Mouse (Mus musculus) limb, embryonic 11.5 days (tissue): ENCODE data around the gene Xlr5a. TPM values are rescaled to one million over a fixed set of nuclear protein-coding genes. Genes with fewer than 3 reads are reported as not detected.
"Not testable (repeated sequence)": the region's sequence is repeated elsewhere in the genome, so short reads cannot be mapped to it uniquely, and the experiment has no call there.

Experiments used
- ATAC-seq: fragments of 200-750 bp; cut with Nextera tagmentation; 2 replicates; pipeline ENCODE4 v1.8.0; 2017; ENCODE audit warnings: low read depth; ENCODE audit not compliant: insufficient number of reproducible peaks, low FRiP score, low TSS enrichment
- DNase-seq: peaks from one replicate; pipeline ENCODE4 v3.0.0-alpha.2; 2015; ENCODE audit warnings: low spot score
- H3K27ac ChIP-seq: fragments of 300-500 bp; sonication (generic); replicated peaks from 2 replicates; pipeline ENCODE4 v1.5.1; 2014; ENCODE audit warnings: low read depth, mild to moderate bottlenecking, low read length
- H3K27me3 ChIP-seq: fragments of 300-500 bp; sonication (generic); 2 replicates; pipeline ENCODE4 v1.6.1; 2014; ENCODE audit warnings: mild to moderate bottlenecking, low read length, mixed read lengths; ENCODE audit not compliant: control insufficient read depth, insufficient read depth
- H3K36me3 ChIP-seq: fragments of 300-500 bp; sonication (generic); 2 replicates; pipeline ENCODE4 v1.6.1; 2014; ENCODE audit warnings: mild to moderate bottlenecking, low read length, moderate library complexity, mixed read lengths; ENCODE audit not compliant: control insufficient read depth, insufficient read depth
- H3K4me1 ChIP-seq: fragments of 300-500 bp; sonication (generic); 2 replicates; pipeline ENCODE4 v1.6.1; 2014; ENCODE audit warnings: low read length, mixed read lengths; ENCODE audit not compliant: control insufficient read depth, insufficient read depth
- H3K4me2 ChIP-seq: fragments of 300-500 bp; sonication (generic); 2 replicates; pipeline ENCODE4 v1.6.1; 2014; ENCODE audit warnings: low read depth, mild to moderate bottlenecking, moderate library complexity; ENCODE audit not compliant: severe bottlenecking
- H3K4me3 ChIP-seq: fragments of 300-500 bp; sonication (generic); 2 replicates; pipeline ENCODE4 v1.5.1; 2014; ENCODE audit warnings: low read depth, low read length
- H3K9ac ChIP-seq: fragments of 300-500 bp; sonication (generic); 2 replicates; pipeline ENCODE4 v1.6.1; 2014; ENCODE audit warnings: mild to moderate bottlenecking, low read length
- H3K9me3 ChIP-seq: fragments of 300-500 bp; sonication (generic); 2 replicates; pipeline ENCODE4 v1.6.1; 2016; ENCODE audit warnings: low read length; ENCODE audit not compliant: control insufficient read depth
- WGBS: fragments of 180-500 bp; shearing (Covaris S2); extraction: QIAGEN DNeasy Blood & Tissue Kit; methylation state at CpG from one replicate; pipeline ENCODE4 v1.1.7; 2014; 5-methylcytosine and 5-hydroxymethylcytosine counted together
- polyA plus RNA-seq: library from polyadenylated mRNA; unstranded; fragments of >200 nt; fragmentation: Nextera tagmentation; extraction: Ambion mirVana; gene quantifications from 2 replicates; pipeline ENCODE4 v1.2.1, GENCODE M21; 2014

The Xlr5a gene
- polyA plus RNA-seq, 1 experiment from 2014 or later = not detected

GRCm38 (mm10) chrX:73096941-73097508 is 195.8 kb downstream of the Xlr5a start, which contains the start of gene Xlr3a:
Xlr3a (minus strand) TSS chrX:73097095.
- not testable (repeated sequence) for DNase-seq, ATAC-seq
- 77% methylated on average over 11 of the region's 13 CpGs for WGBS

DNA sequence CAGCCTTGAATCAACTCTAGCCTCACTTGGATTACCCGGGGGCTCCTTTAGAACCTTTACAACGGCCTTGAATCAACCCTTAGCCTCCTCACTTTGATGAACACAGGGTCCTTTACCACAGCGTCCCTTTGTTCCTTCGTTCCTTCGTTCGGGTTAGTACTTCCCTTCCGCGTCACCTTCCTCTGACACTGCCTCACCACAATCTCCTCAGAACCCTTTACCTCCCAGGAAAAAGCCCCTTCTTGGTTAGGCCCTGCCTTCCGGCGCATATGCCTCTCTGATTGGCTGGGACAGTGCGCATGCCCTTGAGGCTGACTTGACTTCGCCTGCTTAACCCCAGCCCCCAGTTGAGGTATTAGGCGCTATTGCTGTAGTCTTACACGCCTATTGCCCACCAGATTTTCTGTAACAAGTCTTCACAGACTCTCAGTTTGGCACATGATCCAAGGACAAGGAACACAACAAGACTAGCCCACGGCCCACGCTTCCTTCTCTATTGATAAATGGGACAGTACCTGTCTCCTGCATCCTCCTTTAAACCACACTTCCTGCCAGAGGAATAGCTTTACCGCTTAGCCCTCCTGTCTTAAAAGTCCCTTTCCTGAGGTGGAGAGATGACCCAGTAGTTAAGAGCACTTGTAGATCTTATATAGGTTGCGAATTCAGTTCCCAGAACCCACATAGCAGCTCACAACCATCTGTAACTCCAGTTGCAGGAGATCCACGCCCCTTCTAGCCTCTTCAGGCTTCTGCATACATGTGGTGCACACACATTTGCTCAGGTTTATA is 210.3 kb downstream of the Xlr5a start, which contains the start of gene Xlr4a:
Gene Xlr4a, minus strand, starts transcription at position 212 of the 789 bp plus-strand sequence.
- H3K27me3 ChIP-seq, H3K9ac ChIP-seq, H3K4me1 ChIP-seq, H3K9me3 ChIP-seq, DNase-seq, H3K27ac ChIP-seq, H3K4me3 ChIP-seq, H3K4me2 ChIP-seq, ATAC-seq, H3K36me3 ChIP-seq: not testable (repeated sequence)
- WGBS = 83% methylated on average over 17 of the region's 19 CpGs

More at GRCm38 (mm10) chrX:73096941-73097508, 195.8 kb downstream of the Xlr5a start, which contains the start of gene Xlr3a:
- not testable (repeated sequence) for H3K27me3 ChIP-seq, H3K36me3 ChIP-seq, H3K9me3 ChIP-seq, H3K9ac ChIP-seq, H3K4me3 ChIP-seq, H3K27ac ChIP-seq, H3K4me2 ChIP-seq, H3K4me1 ChIP-seq

- H3K36me3 ChIP-seq, H3K27me3 ChIP-seq, H3K27ac ChIP-seq, DNase-seq, ATAC-seq, H3K4me2 ChIP-seq, H3K9me3 ChIP-seq, H3K4me3 ChIP-seq, H3K9ac ChIP-seq, H3K4me1 ChIP-seq: not testable (repeated sequence)
- no CpG with 5 or more reads among the region's 5 CpGs for WGBS
These were observed 225.9 kb downstream of the Xlr5a start for GRCm38 (mm10) chrX:73066765-73067312.

DNA sequence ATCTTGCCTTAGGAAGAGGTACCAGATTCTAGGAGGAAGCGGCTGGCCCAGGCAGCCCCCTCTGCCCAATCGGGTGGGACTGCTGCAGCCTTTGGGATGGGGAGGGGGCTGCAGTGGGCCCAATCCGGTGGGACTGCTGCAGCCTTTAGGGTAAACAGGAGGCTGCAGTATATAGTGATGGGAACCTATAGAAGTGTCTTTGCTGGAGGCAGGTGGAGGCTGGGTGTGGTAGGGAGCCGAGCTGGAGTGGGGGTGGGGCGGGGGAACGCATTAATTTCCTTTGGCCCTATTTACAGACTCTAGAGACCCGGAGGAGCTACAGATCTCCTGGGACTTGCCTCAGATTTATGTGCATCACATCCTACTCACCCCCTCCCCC is 228.4 kb downstream of the Xlr5a start, which contains the start of gene Pnma3:
Gene Pnma3, plus strand, starts transcription at position 373 of the 379 bp plus-strand sequence.
- H3K4me2 ChIP-seq = peak within 1 kb of the TSS; percentile 24
- no peak within 1 kb of the TSS for H3K27ac ChIP-seq
- ATAC-seq (no peak), DNase-seq (no peak)
- WGBS = 27% methylated on average over 7 of the region's 7 CpGs
- 0 out of 2 replicates have a peak within 1 kb of the TSS, but pooled peaks have one; percentile 12 for H3K9ac ChIP-seq
- H3K36me3 ChIP-seq = no peaks in the 10 kb centered on the region
- no peaks in the 10 kb centered on the region for H3K9me3 ChIP-seq
- H3K27me3 ChIP-seq = no peaks in the 10 kb centered on the region
- H3K4me1 ChIP-seq = no peaks in the 10 kb centered on the region
- H3K4me3 ChIP-seq = no peak within 1 kb of the TSS

DNA sequence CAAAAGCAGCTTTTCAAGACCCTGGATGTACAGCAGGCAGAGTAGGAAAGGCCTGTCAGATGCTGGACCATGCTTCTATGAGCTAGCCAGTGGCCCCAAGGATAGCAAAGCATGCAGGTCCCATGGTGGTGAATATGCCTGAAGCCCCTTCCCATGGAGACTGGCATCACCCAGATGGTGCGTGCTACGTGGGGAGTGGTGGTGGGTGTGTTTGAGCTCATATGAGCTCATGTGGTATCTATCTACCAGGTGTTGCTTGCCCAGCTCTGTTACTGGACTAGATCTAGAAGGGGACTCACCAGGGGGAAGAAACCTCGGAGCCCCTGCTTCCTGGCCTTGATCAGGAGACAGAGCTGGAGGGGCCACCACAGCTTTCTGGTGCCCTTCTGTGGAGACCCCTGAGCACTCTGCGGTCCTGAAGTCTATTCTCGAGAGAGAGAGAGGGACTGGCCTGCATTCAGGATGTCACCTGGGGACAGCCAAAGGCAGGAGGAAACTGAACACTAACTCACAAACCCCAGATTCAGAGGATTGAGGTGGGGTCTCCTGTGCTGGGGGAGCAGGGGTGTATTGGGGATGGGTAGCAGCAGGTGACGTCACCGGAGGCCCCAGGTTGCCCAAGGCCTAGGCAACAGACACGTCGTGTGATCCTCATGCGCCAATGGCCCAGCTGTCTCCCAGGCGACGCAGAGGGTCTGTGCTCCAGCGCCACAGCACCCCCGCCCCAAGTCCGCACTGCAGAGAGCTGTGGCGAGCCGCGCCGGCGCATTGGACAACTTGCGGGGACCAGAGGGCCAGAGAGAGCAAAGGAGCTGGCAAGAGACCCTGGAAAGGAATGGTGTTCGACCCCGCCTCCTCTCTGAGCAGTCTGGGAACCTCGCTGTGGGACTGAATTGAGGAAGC is 229.0 kb downstream of the Xlr5a start:
- no peak for ATAC-seq
- H3K27me3 ChIP-seq = no peaks in the 10 kb centered on the region
- WGBS = 37% methylated on average over 24 of the region's 24 CpGs

DNA sequence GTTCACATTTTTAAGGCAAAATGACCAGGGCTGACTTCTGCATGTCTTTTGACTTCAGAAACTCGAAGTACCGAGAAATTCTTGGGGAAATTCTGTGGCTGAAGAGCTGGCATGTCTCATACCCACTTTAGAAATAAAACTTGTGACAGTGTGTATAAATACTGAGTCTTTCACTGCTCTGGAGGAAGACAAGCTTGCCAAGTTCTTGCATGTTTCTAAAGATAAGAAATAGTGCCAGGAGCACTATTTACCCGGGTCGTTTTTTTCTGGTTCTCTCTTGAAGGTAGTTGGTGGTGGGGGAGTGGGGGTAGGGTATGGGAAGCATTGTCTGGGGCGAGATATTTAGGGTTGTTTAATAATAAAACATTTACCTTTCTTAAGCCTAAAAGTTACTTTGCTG is 230.5 kb downstream of the Xlr5a start:
- no peak overlapping the region for H3K4me3 ChIP-seq
- no peaks in the 10 kb centered on the region for H3K36me3 ChIP-seq
- H3K4me2 ChIP-seq = no peak overlapping the region
- DNase-seq (no peak), ATAC-seq (no peak)
- H3K4me1 ChIP-seq = no peaks in the 10 kb centered on the region
- H3K27ac ChIP-seq = no peak overlapping the region
- no peaks in the 10 kb centered on the region for H3K9me3 ChIP-seq
- H3K27me3 ChIP-seq = no peaks in the 10 kb centered on the region
- 51% methylated on average over 5 of the region's 5 CpGs for WGBS
- no peak overlapping the region for H3K9ac ChIP-seq

More for the DNA sequence above, 229.0 kb downstream of the Xlr5a start:
- no peak overlapping the region for H3K27ac ChIP-seq
- no peaks in the 10 kb centered on the region for H3K4me1 ChIP-seq
- DNase-seq = peak; percentile 44
- H3K4me3 ChIP-seq = no peak overlapping the region
- no peaks in the 10 kb centered on the region for H3K9me3 ChIP-seq
- 0 out of 2 replicates have a peak overlapping the region, but pooled peaks have one; percentile 12 for H3K9ac ChIP-seq
- peak overlapping the region; percentile 24; the same call in 1 of the 2 replicates for H3K4me2 ChIP-seq
- no peaks in the 10 kb centered on the region for H3K36me3 ChIP-seq

DNA sequence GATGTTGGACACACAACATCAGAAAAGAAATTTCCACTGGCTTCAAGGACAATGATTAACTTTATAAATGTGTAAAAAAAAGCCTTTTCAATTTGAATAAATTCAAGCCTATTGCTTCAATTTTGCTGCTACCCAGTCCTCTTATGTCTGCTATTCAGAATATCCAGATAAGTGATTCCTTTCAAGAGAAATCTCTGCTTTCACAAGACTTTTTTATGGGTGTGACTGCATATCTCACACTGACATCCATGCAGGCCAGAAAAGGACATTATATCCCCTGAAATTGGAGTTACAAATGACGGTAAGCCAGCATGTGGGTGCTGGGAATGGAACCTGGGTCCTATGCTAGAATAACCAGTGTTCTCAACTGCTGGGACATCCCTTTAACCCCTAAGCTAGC is 231.2 kb downstream of the Xlr5a start:
- no peaks in the 10 kb centered on the region for H3K36me3 ChIP-seq
- DNase-seq (no peak), ATAC-seq (no peak)

More for the DNA sequence above, 231.2 kb downstream of the Xlr5a start:
- Histone ChIP-seq H3K9ac (no peak overlapping the region), H3K27me3 (no peaks in the 10 kb centered on the region), H3K27ac (no peak overlapping the region), H3K4me2 (no peak overlapping the region), H3K4me1 (no peaks in the 10 kb centered on the region), H3K4me3 (no peak overlapping the region), H3K9me3 (no peaks in the 10 kb centered on the region)
- WGBS = 84% methylated on average over 1 of the region's 1 CpGs
